Mouse (Mus musculus): ENCODE results near the gene Crtc1. TPM values are rescaled to one million over a fixed set of nuclear protein-coding genes. Genes with fewer than 3 reads are reported as not detected.

The Crtc1 gene
- polyA plus RNA-seq, 1 experiment: 16.8 TPM

GRCm38 (mm10) chr8:70457882-70458281, 18.5 kb upstream of the Crtc1 start:
- Histone ChIP-seq H3K36me3 (ENCODE audit: control insufficient read depth, insufficient read depth, low read length) (no peaks in the 10 kb centered on the region), H3K4me1 (ENCODE audit: control insufficient read depth, insufficient read depth, low read length) (no peaks in the 10 kb centered on the region), H3K4me3 (ENCODE audit: insufficient read depth, low read depth, low read length) (no peak overlapping the region), H3K27ac (ENCODE audit: insufficient read depth, low read depth, low read length) (no peak overlapping the region), H3K27me3 (replicated peaks; ENCODE audit: control insufficient read depth, insufficient read depth, low read length) (no peaks in the 10 kb centered on the region)
- 92% methylated on average over 6 of the region's 6 CpGs for WGBS
- TF ChIP-seq POLR2A (IDR thresholded peaks at IDR 0.05; ENCODE audit: low read depth, low read length) (no peak), CTCF (conservative IDR thresholded peaks at IDR 0.05; ENCODE audit: insufficient read depth, insufficient read length, low read depth, low read length) (no peak)
- DNase-seq: no peak

GRCm38 (mm10) chr8:70456996-70457395, 17.6 kb upstream of the Crtc1 start:
- Histone ChIP-seq H3K4me3 (ENCODE audit: insufficient read depth, low read depth, low read length) (no peak overlapping the region), H3K27me3 (replicated peaks; ENCODE audit: control insufficient read depth, insufficient read depth, low read length) (no peaks in the 10 kb centered on the region), H3K4me1 (ENCODE audit: control insufficient read depth, insufficient read depth, low read length) (no peaks in the 10 kb centered on the region), H3K36me3 (ENCODE audit: control insufficient read depth, insufficient read depth, low read length) (no peaks in the 10 kb centered on the region), H3K27ac (ENCODE audit: insufficient read depth, low read depth, low read length) (no peak overlapping the region)
- 54% methylated on average over 1 of the region's 1 CpGs for WGBS
- no peak for DNase-seq
- TF ChIP-seq CTCF (conservative IDR thresholded peaks at IDR 0.05; ENCODE audit: insufficient read depth, insufficient read length, low read depth, low read length): no peak
- no peak for TF ChIP-seq POLR2A (IDR thresholded peaks at IDR 0.05; ENCODE audit: low read depth, low read length)

- H3K27me3 ChIP-seq (replicated peaks; ENCODE audit: control insufficient read depth, insufficient read depth, low read length): no peaks in the 10 kb centered on the region
- no peak overlapping the region for H3K4me3 ChIP-seq (ENCODE audit: insufficient read depth, low read depth, low read length)
- TF ChIP-seq POLR2A (IDR thresholded peaks at IDR 0.05; ENCODE audit: low read depth, low read length) (no peak), CTCF (conservative IDR thresholded peaks at IDR 0.05; ENCODE audit: insufficient read depth, insufficient read length, low read depth, low read length) (no peak)
- WGBS: 95% methylated on average over 5 of the region's 5 CpGs
- H3K36me3 ChIP-seq (ENCODE audit: control insufficient read depth, insufficient read depth, low read length): no peaks in the 10 kb centered on the region
- H3K4me1 ChIP-seq (ENCODE audit: control insufficient read depth, insufficient read depth, low read length): no peaks in the 10 kb centered on the region
- DNase-seq: no peak
- no peak overlapping the region for H3K27ac ChIP-seq (ENCODE audit: insufficient read depth, low read depth, low read length)
Observed at GRCm38 (mm10) chr8:70453852-70454251, 14.5 kb upstream of the Crtc1 start.

- Histone ChIP-seq H3K27me3 (replicated peaks; ENCODE audit: control insufficient read depth, insufficient read depth, low read length) (no peaks in the 10 kb centered on the region), H3K4me3 (ENCODE audit: insufficient read depth, low read depth, low read length) (no peak overlapping the region), H3K36me3 (ENCODE audit: control insufficient read depth, insufficient read depth, low read length) (no peaks in the 10 kb centered on the region), H3K4me1 (ENCODE audit: control insufficient read depth, insufficient read depth, low read length) (no peaks in the 10 kb centered on the region), H3K27ac (ENCODE audit: insufficient read depth, low read depth, low read length) (no peak overlapping the region)
- TF ChIP-seq POLR2A (IDR thresholded peaks at IDR 0.05; ENCODE audit: low read depth, low read length): no peak
- TF ChIP-seq CTCF (conservative IDR thresholded peaks at IDR 0.05; ENCODE audit: insufficient read depth, insufficient read length, low read depth, low read length): no peak
- 82% methylated on average over 52 of the region's 52 CpGs for WGBS
- DNase-seq: no peak
Observed at GRCm38 (mm10) chr8:70452196-70452966, 13.0 kb upstream of the Crtc1 start.

GRCm38 (mm10) chr8:70447639-70448420, 8.5 kb upstream of the Crtc1 start:
- Histone ChIP-seq H3K4me3 (ENCODE audit: insufficient read depth, low read depth, low read length) (no peak overlapping the region), H3K36me3 (ENCODE audit: control insufficient read depth, insufficient read depth, low read length) (no peaks in the 10 kb centered on the region), H3K4me1 (ENCODE audit: control insufficient read depth, insufficient read depth, low read length) (no peaks in the 10 kb centered on the region), H3K27me3 (replicated peaks; ENCODE audit: control insufficient read depth, insufficient read depth, low read length) (no peaks in the 10 kb centered on the region), H3K27ac (ENCODE audit: insufficient read depth, low read depth, low read length) (no peak overlapping the region)
- no peak for TF ChIP-seq CTCF (conservative IDR thresholded peaks at IDR 0.05; ENCODE audit: insufficient read depth, insufficient read length, low read depth, low read length)
- no peak for TF ChIP-seq POLR2A (IDR thresholded peaks at IDR 0.05; ENCODE audit: low read depth, low read length)
- WGBS: 42% methylated on average over 19 of the region's 19 CpGs
- DNase-seq: peak; percentile 26

- Histone ChIP-seq H3K4me1 (ENCODE audit: control insufficient read depth, insufficient read depth, low read length) (no peaks in the 10 kb centered on the region), H3K36me3 (ENCODE audit: control insufficient read depth, insufficient read depth, low read length) (no peaks in the 10 kb centered on the region), H3K27ac (ENCODE audit: insufficient read depth, low read depth, low read length) (no peak overlapping the region), H3K27me3 (replicated peaks; ENCODE audit: control insufficient read depth, insufficient read depth, low read length) (no peaks in the 10 kb centered on the region), H3K4me3 (ENCODE audit: insufficient read depth, low read depth, low read length) (no peak overlapping the region)
- TF ChIP-seq POLR2A (IDR thresholded peaks at IDR 0.05; ENCODE audit: low read depth, low read length) (no peak), CTCF (conservative IDR thresholded peaks at IDR 0.05; ENCODE audit: insufficient read depth, insufficient read length, low read depth, low read length) (no peak)
- DNase-seq: no peak
- 56% methylated on average over 1 of the region's 1 CpGs for WGBS
Observed at GRCm38 (mm10) chr8:70445988-70446387, 6.6 kb upstream of the Crtc1 start.

GRCm38 (mm10) chr8:70443326-70443725, 3.9 kb upstream of the Crtc1 start:
- TF ChIP-seq CTCF (conservative IDR thresholded peaks at IDR 0.05; ENCODE audit: insufficient read depth, insufficient read length, low read depth, low read length): no peak
- TF ChIP-seq POLR2A (IDR thresholded peaks at IDR 0.05; ENCODE audit: low read depth, low read length): no peak

More at GRCm38 (mm10) chr8:70443326-70443725, 3.9 kb upstream of the Crtc1 start:
- H3K27ac ChIP-seq (ENCODE audit: insufficient read depth, low read depth, low read length): no peak overlapping the region
- no peak for DNase-seq
- 58% methylated on average over 4 of the region's 4 CpGs for WGBS
- H3K4me1 ChIP-seq (ENCODE audit: control insufficient read depth, insufficient read depth, low read length): peaks cover 6% of the 10 kb centered on the region; the same call in 1 of the 2 replicates
- H3K36me3 ChIP-seq (ENCODE audit: control insufficient read depth, insufficient read depth, low read length): no peaks in the 10 kb centered on the region
- H3K4me3 ChIP-seq (ENCODE audit: insufficient read depth, low read depth, low read length): no peak overlapping the region
- no peaks in the 10 kb centered on the region for H3K27me3 ChIP-seq (replicated peaks; ENCODE audit: control insufficient read depth, insufficient read depth, low read length)

All from kidney, adult 2 months (tissue).